22 mouse cellular contexts compared by ENCODE assay signal in the genomic region with DNA sequence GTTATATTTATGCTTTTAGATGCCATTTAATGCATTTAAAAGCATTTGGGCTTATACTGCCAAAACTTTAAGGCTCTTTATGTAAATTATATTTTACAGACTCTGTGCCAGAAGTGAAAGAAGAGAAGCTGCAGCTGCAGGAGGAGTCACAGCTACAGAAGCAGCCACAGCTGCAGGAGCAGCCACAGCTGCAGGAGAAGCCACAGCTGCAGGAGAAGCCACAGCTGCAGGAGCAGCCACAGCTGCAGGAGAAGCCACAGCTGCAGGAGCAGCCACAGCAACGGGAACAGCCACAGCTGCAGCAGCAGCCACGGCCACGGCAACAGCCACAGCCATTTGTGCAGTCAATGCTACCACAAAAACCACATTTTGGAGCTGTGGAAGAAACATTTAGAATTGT. TPM values are rescaled to one million over a fixed set of nuclear protein-coding genes. Genes with fewer than 3 reads are reported as not detected.
A peak's percentile ranks its signal among the peaks of the same experiment; 100 is the strongest.
DNase-seq lines count a peak whose midpoint lies in the region; ATAC-seq and TF ChIP-seq lines count a peak whose summit lies in the region.
"Had no signal": no experiment of that assay in that cellular context is flagged by ENCODE, and none has a peak within 500 bp of the region (broad histone marks: within the 10 kb centered on the region; RNA-seq: fewer than 3 reads in every experiment).

No protein-coding gene starts in this region.

- no peaks in the 10 kb centered on the region for H3K9me3 ChIP-seq in ES-E14 (ENCODE audit: control insufficient read depth, insufficient read depth, low read depth, low read length)
- H3K9me3 ChIP-seq in stomach, embryonic 16.5 days (replicated peaks; ENCODE audit: control insufficient read depth, low read length): no peaks in the 10 kb centered on the region
- H3K9me3 ChIP-seq: embryonic facial prominence, embryonic 13.5 days; forebrain, embryonic 13.5 days; heart, embryonic 13.5 days; hindbrain, embryonic 12.5 days had no signal

- no peak for ATAC-seq in stomach, embryonic 16.5 days (ENCODE audit: insufficient read depth, low FRiP score)
- ATAC-seq: forebrain, embryonic 13.5 days; forebrain, postnatal 0 days; hindbrain, embryonic 16.5 days; inflammation-experienced regulatory T-cells, adult 6 months had no signal

- H3K27me3 ChIP-seq in stomach, embryonic 16.5 days (ENCODE audit: control insufficient read depth, insufficient read depth, low read length): no peaks in the 10 kb centered on the region
- H3K27me3 ChIP-seq: embryonic facial prominence, embryonic 13.5 days; forebrain, embryonic 13.5 days; heart, embryonic 13.5 days; hindbrain, embryonic 12.5 days had no signal

- H3K4me3 ChIP-seq in ES-E14 (ENCODE audit: insufficient read depth in 1 of 2, low read depth in 1 of 2, low read length in 2 of 2, poor library complexity in 1 of 2, severe bottlenecking in 1 of 2): no peak overlapping the region
- H3K4me3 ChIP-seq in stomach, embryonic 16.5 days (replicated peaks; ENCODE audit: low read length): no peak overlapping the region
- H3K4me3 ChIP-seq: embryonic facial prominence, embryonic 13.5 days; forebrain, embryonic 13.5 days; gastrocnemius, adult 2 months; heart, embryonic 13.5 days; hindbrain, embryonic 12.5 days had no signal

- H3K4me1 ChIP-seq in ES-E14 (ENCODE audit: control insufficient read depth in 2 of 2, insufficient read depth in 2 of 2, low read length in 2 of 2, poor library complexity in 1 of 2): no peaks in the 10 kb centered on the region
- no peaks in the 10 kb centered on the region for H3K4me1 ChIP-seq in stomach, embryonic 16.5 days (ENCODE audit: control insufficient read depth, insufficient read depth, low read length)
- H3K4me1 ChIP-seq: forebrain, embryonic 13.5 days; heart, embryonic 13.5 days; hindbrain, embryonic 12.5 days had no signal

- in situ Hi-C loops in ES-E14 (cut with MboI; ENCODE audit: low sequenced_read_pairs in 2 of 2, unreplicated experiment in 2 of 2): no loop called here

- H3K4me2 ChIP-seq in stomach, embryonic 16.5 days (ENCODE audit: low read depth, low read length): no peak overlapping the region
- H3K4me2 ChIP-seq: embryonic facial prominence, embryonic 13.5 days; forebrain, embryonic 13.5 days; heart, embryonic 13.5 days; hindbrain, embryonic 12.5 days had no signal

- H3K27ac ChIP-seq in ES-E14 (ENCODE audit: insufficient read depth, low read depth, low read length, poor library complexity, severe bottlenecking): 0 out of 2 replicates have a peak overlapping the region, but pooled peaks have one; percentile 7
- H3K27ac ChIP-seq in stomach, embryonic 16.5 days (ENCODE audit: low read length): peak overlapping the region; percentile 46
- H3K27ac ChIP-seq: embryonic facial prominence, embryonic 13.5 days; forebrain, embryonic 13.5 days; gastrocnemius, adult 2 months; heart, embryonic 13.5 days; hindbrain, embryonic 12.5 days had no signal

- no peak overlapping the region for H3K9ac ChIP-seq in ES-E14 (ENCODE audit: insufficient read depth, low read depth, low read length, poor library complexity, severe bottlenecking)
- H3K9ac ChIP-seq in stomach, embryonic 16.5 days (ENCODE audit: low read length): no peak overlapping the region
- H3K9ac ChIP-seq: embryonic facial prominence, embryonic 13.5 days; forebrain, embryonic 13.5 days; forebrain, postnatal 0 days; heart, embryonic 13.5 days; hindbrain, embryonic 12.5 days had no signal

- no peaks in the 10 kb centered on the region for H3K36me3 ChIP-seq in ES-E14 (ENCODE audit: control insufficient read depth, insufficient read depth, low read length, poor library complexity, severe bottlenecking)
- no peaks in the 10 kb centered on the region for H3K36me3 ChIP-seq in stomach, embryonic 16.5 days (ENCODE audit: control insufficient read depth, insufficient read depth, low read length)

- WGBS in stomach, embryonic 16.5 days: 57% methylated on average over 3 of the region's 3 CpGs

- peak; percentile 19 to 20 for DNase-seq in kidney, postnatal 4 days
- no peak for DNase-seq in kidney, adult 9 months
- peak; percentile 19 for DNase-seq in thymus, postnatal 4 days
- no peak for DNase-seq in thymus, postnatal 14 days
- no peak for DNase-seq in ES-E14 (ENCODE audit: low read depth, low spot score)
- DNase-seq in frontal cortex, postnatal 36 days (ENCODE audit: low spot score in 2 of 2): no peak
- no peak for DNase-seq in spleen, postnatal 10 days (ENCODE audit: low spot score in 2 of 2)
- DNase-seq: adrenal gland, adult 8-10 months; B cell, adult 2 months; cerebellum, adult 11-12 months; cerebellum, adult 9-10 months; cerebellum, postnatal 25 days; forebrain, postnatal 0 days; gastrocnemius, adult 2 months; gastrocnemius, postnatal 25 days had no signal

TF ChIP-seq in ES-E14, 5 proteins besides CTCF, POLR2A, EP300 and RAD21:
- TF ChIP-seq HCFC1 (IDR thresholded peaks at IDR 0.05; ENCODE audit: borderline replicate concordance, insufficient read depth, low read length) (no peak), CHD2 (IDR thresholded peaks at IDR 0.05; ENCODE audit: low read depth, low read length) (no peak), MAFK (IDR thresholded peaks at IDR 0.05; ENCODE audit: insufficient read depth, low read depth, low read length) (no peak), ZC3H11A (IDR thresholded peaks at IDR 0.05; ENCODE audit: borderline replicate concordance, low read depth, low read length) (no peak), ZNF384 (IDR thresholded peaks at IDR 0.05; ENCODE audit: low read depth, low read length) (no peak)
TF ChIP-seq in ES-E14: peak in this region for 0.

RNA-seq across cellular contexts. Expression of a gene that starts 15.6 kb away (rescaled TPM):
- 14.6 and 14.9 TPM in 2 replicates for total RNA-seq in ES-E14 (2012; rRNA removed)
- 13.0 and 13.1 TPM in 2 replicates for polyA plus RNA-seq in stomach, embryonic 16.5 days (2015; fragmentation: Nextera tagmentation; extraction: Ambion mirVana)

RNA-seq across cellular contexts. Expression of a gene that starts 29.0 kb away (rescaled TPM):
- total RNA-seq in ES-E14 (2012; rRNA removed): 4.2 and 7.1 TPM in 2 replicates
- 31.8 and 33.8 TPM in 2 replicates for polyA plus RNA-seq in stomach, embryonic 16.5 days (2015; fragmentation: Nextera tagmentation; extraction: Ambion mirVana)

Comparison
In these comparisons a context has a peak if more than half of its experiments do, and no peak if none do; other contexts are left out.
1. DNase-seq: peak in kidney, postnatal 4 days (2 of 2) and thymus, postnatal 4 days (single experiment); none in kidney, adult 9 months (single experiment), thymus, postnatal 14 days (single experiment), ES-E14 (single experiment), frontal cortex, postnatal 36 days (0 of 2) and spleen, postnatal 10 days (0 of 2).